Mouse (Mus musculus) heart, adult 11 months (tissue): ENCODE data around the gene Nin.

Source experiments
- DNase-seq: peaks from one replicate; pipeline ENCODE4 v3.0.0; 2022

The Nin gene

GRCm38 (mm10) chr12:70113351-70113750, at the start of gene Nin:
Gene Nin, minus strand, starts transcription at chr12:70113717.
- peak; percentile 85 for DNase-seq

- peak; percentile 23 for DNase-seq
These were observed 47.5 kb upstream of the Nin start for GRCm38 (mm10) chr12:70161057-70161456.

- no peak for DNase-seq
These were observed 44.0 kb upstream of the Nin start for GRCm38 (mm10) chr12:70157292-70158066.

DNA sequence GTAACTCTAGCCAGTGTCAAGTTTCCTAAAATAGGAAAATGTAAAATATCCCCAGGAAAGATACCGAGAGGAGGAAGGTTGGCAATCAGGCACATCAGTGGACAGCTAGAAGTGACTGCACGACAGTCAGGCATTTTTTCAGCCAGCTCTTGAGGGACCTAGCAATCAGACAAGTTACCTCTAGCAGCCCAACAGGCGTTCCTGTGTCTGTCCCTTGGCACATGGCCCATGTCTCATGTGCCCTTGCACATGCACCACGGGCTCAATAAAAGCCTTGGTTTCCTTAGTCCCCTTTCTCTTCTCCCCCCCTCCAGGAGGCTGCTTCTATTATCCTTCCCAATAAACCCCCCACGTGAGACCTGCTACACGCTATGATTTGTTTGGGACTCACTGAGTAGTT, 42.7 kb upstream of the Nin start:
- DNase-seq: no peak

DNA sequence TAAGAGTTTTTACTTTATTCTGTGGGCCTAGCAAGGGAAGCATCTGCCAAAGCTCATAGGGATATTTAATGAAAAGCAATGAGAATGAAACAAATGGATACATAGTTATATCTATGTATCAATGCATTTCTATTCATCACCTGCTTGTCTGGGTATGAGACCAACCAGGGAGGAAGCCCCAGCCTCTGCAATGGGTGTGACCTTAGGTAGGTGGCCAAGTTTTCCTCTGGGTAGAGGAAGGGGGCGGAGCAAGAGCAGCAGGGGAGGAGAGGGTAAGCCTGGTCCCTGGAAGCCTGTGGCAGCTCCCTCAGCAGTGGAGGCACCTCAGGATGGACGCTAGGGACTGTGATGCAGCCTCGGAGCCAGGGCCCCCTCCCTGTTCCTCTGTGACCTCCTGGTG, 40.3 kb upstream of the Nin start, which contains the start of gene Abhd12b:
Abhd12b (plus strand) TSS at position 301 of the 400 bp plus-strand sequence.
- DNase-seq: no peak

- peak; percentile 86 for DNase-seq
These were observed 35.2 kb upstream of the Nin start for GRCm38 (mm10) chr12:70148631-70149265.

GRCm38 (mm10) chr12:70147986-70148630, 34.6 kb upstream of the Nin start:
- DNase-seq: peak; percentile 93

GRCm38 (mm10) chr12:70145586-70145985, 32.1 kb upstream of the Nin start:
- DNase-seq: peak; percentile 66

GRCm38 (mm10) chr12:70144637-70145448, 31.3 kb upstream of the Nin start:
- DNase-seq: peak; percentile 94

- DNase-seq: peak; percentile 96
These were observed 30.6 kb upstream of the Nin start for GRCm38 (mm10) chr12:70144106-70144587.

GRCm38 (mm10) chr12:70140993-70141576, 27.6 kb upstream of the Nin start:
- DNase-seq: no peak

GRCm38 (mm10) chr12:70140542-70140941, 27.0 kb upstream of the Nin start:
- DNase-seq: peak; percentile 96

- no peak for DNase-seq
These were observed 26.4 kb upstream of the Nin start for GRCm38 (mm10) chr12:70139871-70140270.

DNA sequence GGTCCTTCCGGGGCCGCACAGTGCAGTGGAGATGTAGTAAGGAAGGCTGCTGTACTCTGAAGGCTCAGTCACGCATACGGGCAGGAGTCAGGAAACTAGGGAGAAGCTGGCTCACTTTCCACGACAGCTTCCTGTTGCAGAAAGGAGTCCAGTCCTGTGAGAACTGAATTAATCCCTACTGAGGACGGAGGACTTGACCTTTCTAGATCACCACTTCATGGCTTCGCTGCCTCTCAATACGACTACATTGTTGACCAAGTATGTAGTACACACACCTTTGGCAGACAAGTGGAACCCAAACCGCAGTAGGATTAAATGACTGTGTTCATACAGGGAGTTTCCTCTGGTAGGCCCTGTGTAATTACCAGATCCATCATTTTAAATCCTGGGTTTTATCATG, 24.1 kb upstream of the Nin start:
- no peak for DNase-seq

- DNase-seq: no peak
These were observed 23.6 kb upstream of the Nin start for GRCm38 (mm10) chr12:70137095-70137494.

GRCm38 (mm10) chr12:70136185-70136756, 22.8 kb upstream of the Nin start:
- DNase-seq: no peak

DNA sequence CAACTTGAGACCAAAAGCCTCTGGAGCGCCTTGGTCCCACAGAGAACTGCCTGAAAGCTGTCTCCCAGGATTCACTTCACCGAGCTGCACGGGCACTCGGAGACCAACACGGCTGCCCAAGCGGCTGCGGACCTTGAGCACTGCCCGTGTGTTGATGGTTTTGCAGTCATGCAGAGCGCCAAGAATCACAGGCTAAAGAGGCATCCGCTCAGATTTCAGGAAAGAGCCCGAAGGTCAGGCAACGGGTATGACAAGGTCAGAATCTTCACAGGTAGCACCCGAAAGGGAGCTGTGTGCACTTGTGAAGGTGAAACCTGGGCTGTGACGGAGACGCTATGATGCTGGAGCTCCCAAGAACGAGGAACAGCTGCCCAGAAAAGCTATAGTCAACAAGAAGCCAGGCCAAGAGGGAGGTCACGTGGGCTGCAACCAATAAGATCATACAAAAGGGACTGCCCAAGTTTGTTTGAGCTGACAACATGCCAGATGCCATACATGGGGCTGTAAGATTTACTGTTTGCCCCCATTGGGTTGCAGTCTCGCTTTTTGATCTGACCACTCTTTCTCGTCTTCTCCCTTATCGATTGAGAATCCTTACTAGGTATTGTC, 21.2 kb upstream of the Nin start:
- DNase-seq: no peak

GRCm38 (mm10) chr12:70131042-70131675, 17.6 kb upstream of the Nin start:
- no peak for DNase-seq

GRCm38 (mm10) chr12:70129105-70129504, 15.6 kb upstream of the Nin start:
- DNase-seq: peak; percentile 89

GRCm38 (mm10) chr12:70126626-70127025, 13.1 kb upstream of the Nin start:
- DNase-seq: no peak

DNA sequence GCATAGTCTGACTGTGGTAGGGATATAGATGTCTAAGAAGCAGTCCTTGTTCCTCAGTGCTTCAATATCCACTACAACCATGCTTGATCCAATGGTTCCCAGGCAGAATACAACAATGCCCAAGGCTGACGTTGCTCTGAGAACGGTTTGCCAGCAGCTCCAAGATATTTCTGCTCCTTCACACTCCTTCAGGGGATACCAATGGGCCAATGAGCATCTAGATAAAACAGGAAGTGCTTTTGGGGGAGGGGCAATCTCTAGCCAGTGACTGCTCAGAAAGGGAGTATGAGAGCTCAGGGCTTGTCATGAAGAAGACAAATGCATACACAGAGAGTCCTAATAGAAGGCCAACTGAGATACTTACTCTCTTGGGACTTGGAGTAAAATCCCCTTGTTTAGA, 6.0 kb upstream of the Nin start:
- DNase-seq: peak; percentile 79
